Mouse (Mus musculus): Measurements from ENCODE around the gene Afap1l2.

- TF ChIP-seq POLR2A (IDR thresholded peaks at IDR 0.05; ENCODE audit: borderline replicate concordance, extremely low read depth, insufficient read depth, insufficient read length, poor library complexity, severe bottlenecking) (no peak), CTCF (IDR thresholded peaks at IDR 0.05; ENCODE audit: borderline replicate concordance, extremely low read depth, insufficient read depth, insufficient read length) (no peak)
Measured at GRCm38 (mm10) chr19:57055215-57056120, 47.4 kb upstream of the Afap1l2 start.

Measured in brain, embryonic 14.5 days (tissue).